Comparison of ENCODE assay signal across 11 mouse cellular contexts in the genomic region with DNA sequence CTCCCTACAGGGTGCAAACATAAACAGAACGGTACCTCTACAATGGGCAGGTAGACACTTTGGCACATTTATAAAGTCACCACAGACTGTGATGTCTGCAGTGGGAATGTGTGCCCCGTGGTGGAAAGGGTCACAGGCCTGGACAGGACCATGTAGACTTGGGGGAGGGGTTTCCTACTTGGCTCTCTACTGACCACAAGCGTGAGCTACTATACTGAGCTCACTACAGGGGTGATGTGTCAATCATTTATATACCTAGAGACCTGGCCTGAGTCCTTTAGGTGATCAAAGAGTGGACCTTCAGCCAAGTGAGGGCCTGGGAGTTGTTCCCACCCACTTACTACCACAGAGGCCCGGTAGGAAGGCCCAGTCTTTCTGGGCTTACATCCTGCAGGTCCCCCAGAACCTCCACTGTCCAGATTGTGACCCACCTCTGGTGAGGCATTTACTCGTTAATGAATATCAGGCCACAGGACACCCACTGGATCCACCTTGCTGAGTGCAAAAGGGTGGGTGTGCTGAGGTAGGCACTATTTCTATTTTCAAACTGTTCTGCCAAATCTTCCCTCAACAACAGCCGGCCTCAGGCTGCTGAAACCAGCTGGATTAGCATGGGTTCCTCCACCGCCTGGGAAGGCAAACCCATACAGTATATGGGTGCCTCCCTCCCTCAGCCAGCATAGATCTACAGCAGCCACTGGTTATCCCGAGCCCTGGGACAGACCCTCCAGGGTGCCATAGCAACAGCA. TPM values are rescaled to one million over a fixed set of nuclear protein-coding genes. Genes with fewer than 3 reads are reported as not detected.
DNase-seq lines count a peak whose midpoint lies in the region; ATAC-seq lines count a peak whose summit lies in the region.
"Had no signal": no experiment of that assay in that cellular context is flagged by ENCODE, and none has a peak within 500 bp of the region (broad histone marks: within the 10 kb centered on the region; RNA-seq: fewer than 3 reads in every experiment).

No protein-coding gene starts in this region.

- intact Hi-C loops in gastrocnemius, postnatal 36 days (cut with DNase I), result no loop called here

- 56% methylated on average over 8 of the region's 8 CpGs for WGBS in heart, embryonic 14.5 days
- WGBS in midbrain, embryonic 16.5 days, result 79% methylated on average over 8 of the region's 8 CpGs

- no peak overlapping the region for H3K4me3 ChIP-seq in heart, embryonic 14.5 days (ENCODE audit: control insufficient read depth in 1 of 2, insufficient read depth in 1 of 2, low read depth in 1 of 2, low read length in 2 of 2)
- no peak overlapping the region for H3K4me3 ChIP-seq in midbrain, embryonic 16.5 days (ENCODE audit: low read depth, low read length)
- H3K4me3 ChIP-seq: hindbrain, embryonic 10.5 days; neural tube, embryonic 12.5 days had no signal

- H3K27ac ChIP-seq in heart, embryonic 14.5 days (replicated peaks in 1 of 2; ENCODE audit: control insufficient read depth in 1 of 2, insufficient read depth in 1 of 2, low read depth in 2 of 2, low read length in 2 of 2), result peak overlapping the region; percentile 40 to 56; a peak in 3 of 4 replicates
- no peak overlapping the region for H3K27ac ChIP-seq in midbrain, embryonic 16.5 days (ENCODE audit: low read length)
- H3K27ac ChIP-seq: hindbrain, embryonic 10.5 days; neural tube, embryonic 12.5 days had no signal

- H3K9ac ChIP-seq in heart, embryonic 14.5 days (ENCODE audit: low read length), result peak overlapping the region; percentile 45; the same call in 1 of the 2 replicates
- no peak overlapping the region for H3K9ac ChIP-seq in midbrain, embryonic 16.5 days (ENCODE audit: low read depth, low read length)
- H3K9ac ChIP-seq: neural tube, embryonic 12.5 days had no signal

- peaks cover 55% of the 10 kb centered on the region for H3K36me3 ChIP-seq in heart, embryonic 14.5 days (ENCODE audit: control insufficient read depth, insufficient read depth, low read length)
- peaks cover 19% of the 10 kb centered on the region for H3K36me3 ChIP-seq in midbrain, embryonic 16.5 days (ENCODE audit: control insufficient read depth, insufficient read depth, low read length)

- no peaks in the 10 kb centered on the region for H3K9me3 ChIP-seq in heart, embryonic 14.5 days (ENCODE audit: control insufficient read depth, low read length)
- H3K9me3 ChIP-seq in midbrain, embryonic 16.5 days (replicated peaks; ENCODE audit: control insufficient read depth, low read length, poor library complexity, severe bottlenecking), result no peaks in the 10 kb centered on the region
- H3K9me3 ChIP-seq: G1E; hindbrain, embryonic 10.5 days; neural tube, embryonic 12.5 days had no signal

- peak; percentile 70; the same call in 1 of the 2 replicates for ATAC-seq in heart, embryonic 14.5 days (ENCODE audit: insufficient number of reproducible peaks, insufficient read depth, low FRiP score, low read depth)
- ATAC-seq in midbrain, embryonic 16.5 days, result peak; percentile 53

- peaks cover 18 to 33% of the 10 kb centered on the region in 2 experiments for H3K4me1 ChIP-seq in heart, embryonic 14.5 days (ENCODE audit: control insufficient read depth in 2 of 2, insufficient read depth in 2 of 2, low read length in 2 of 2)
- H3K4me1 ChIP-seq in midbrain, embryonic 16.5 days (ENCODE audit: control insufficient read depth, insufficient read depth, low read length), result no peaks in the 10 kb centered on the region
- H3K4me1 ChIP-seq: hindbrain, embryonic 10.5 days; neural tube, embryonic 12.5 days had no signal

- no peak for DNase-seq in heart, adult 18-20 months
- DNase-seq in right cerebral cortex, postnatal 25 days, result peak; percentile 36
- DNase-seq in right cerebral cortex, adult 18-20 months, result no peak
- DNase-seq in kidney, adult 9 months, result peak; percentile 73
- no peak for DNase-seq in thymus, adult 18-20 months
- DNase-seq in gastrocnemius, postnatal 36 days, result no peak

- H3K27me3 ChIP-seq in heart, embryonic 14.5 days (ENCODE audit: control insufficient read depth, insufficient read depth, low read length), result no peaks in the 10 kb centered on the region
- H3K27me3 ChIP-seq in midbrain, embryonic 16.5 days (ENCODE audit: control insufficient read depth, insufficient read depth, low read depth, low read length), result no peaks in the 10 kb centered on the region
- H3K27me3 ChIP-seq: neural tube, embryonic 12.5 days had no signal

- H3K4me2 ChIP-seq in heart, embryonic 14.5 days (ENCODE audit: low read length), result no peak overlapping the region
- H3K4me2 ChIP-seq in midbrain, embryonic 16.5 days (ENCODE audit: low read length), result no peak overlapping the region
- H3K4me2 ChIP-seq: neural tube, embryonic 12.5 days had no signal

RNA-seq across cellular contexts. Expression of gene Klf2, which starts 34.3 kb away (rescaled TPM):
- polyA plus RNA-seq in heart, embryonic 14.5 days (2014; fragmentation: Nextera tagmentation; extraction: Ambion mirVana), result 22.0 and 24.1 TPM in 2 replicates
- 10 to 100 TPM; 74.3 to 76.9 TPM for total RNA-seq in heart, adult 18-20 months (2021)
- polyA plus RNA-seq in midbrain, embryonic 16.5 days (2015; fragmentation: Nextera tagmentation; extraction: Ambion mirVana), result 3.6 and 4.0 TPM in 2 replicates
- total RNA-seq in gastrocnemius, postnatal 36 days (2021), result 10 to 100 TPM in 1 of 2 experiments, 1 to 10 TPM in 1; 9.3 to 26.4 TPM

RNA-seq across cellular contexts. Expression of gene Gm10282, which starts 48.1 kb away (rescaled TPM):
- 17.9 and 18.1 TPM in 2 replicates for polyA plus RNA-seq in heart, embryonic 14.5 days (2014; fragmentation: Nextera tagmentation; extraction: Ambion mirVana)
- 1 to 10 TPM; 5.9 to 9.5 TPM for total RNA-seq in heart, adult 18-20 months (2021)
- polyA plus RNA-seq in midbrain, embryonic 16.5 days (2015; fragmentation: Nextera tagmentation; extraction: Ambion mirVana), result 9.7 and 11.3 TPM in 2 replicates
- 1 to 10 TPM; 2.0 to 3.0 TPM for total RNA-seq in gastrocnemius, postnatal 36 days (2021)

Comparison
In these comparisons a context has a peak if more than half of its experiments do, and no peak if none do; other contexts are left out.
1. DNase-seq: peak in right cerebral cortex, postnatal 25 days (single experiment) and kidney, adult 9 months (single experiment); none in heart, adult 18-20 months (0 of 2), right cerebral cortex, adult 18-20 months (single experiment), thymus, adult 18-20 months (0 of 2) and gastrocnemius, postnatal 36 days (0 of 2).